Mouse (Mus musculus) heart, postnatal 0 days (tissue): ENCODE results near the gene Ppp1r21.

Source experiments
- CTCF ChIP-seq: IDR thresholded peaks from 2 replicates; pipeline ENCODE4 v1.5.1; 2016; ENCODE audit warnings: antibody characterized with exemption, control low read depth, low read depth
- EP300 ChIP-seq: IDR thresholded peaks from 2 replicates; pipeline ENCODE4 v1.6.1; 2016; ENCODE audit warnings: antibody characterized with exemption, low read depth

DNA sequence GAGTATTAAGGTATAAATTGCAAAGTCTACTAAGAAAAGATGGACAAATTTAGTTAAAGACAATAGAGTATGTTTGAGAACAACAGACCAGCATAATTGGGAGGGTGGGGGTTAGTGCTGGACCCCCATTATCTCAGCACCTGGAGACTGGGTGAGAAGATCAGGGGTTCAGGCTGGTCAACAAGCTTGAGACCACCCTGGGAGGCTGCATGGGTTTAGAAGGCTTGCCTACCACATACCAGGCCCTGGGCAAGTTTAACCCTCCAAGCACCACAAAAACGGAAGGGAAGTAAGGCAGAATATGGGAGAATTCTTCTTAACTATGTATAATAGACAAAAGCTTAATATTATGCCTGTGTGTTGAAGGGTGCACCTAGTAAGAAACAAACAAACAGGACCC lies 45.0 kb upstream of the Ppp1r21 start:
- no peak for TF ChIP-seq CTCF
- TF ChIP-seq EP300: no peak
